Mouse (Mus musculus): ENCODE data around the gene Nup98.
A peak's percentile ranks its signal among the peaks of the same experiment; 100 is the strongest.

- peak; percentile 56 for TF ChIP-seq BHLHE40 (IDR thresholded peaks at IDR 0.05; ENCODE audit: low read depth, low read length)
- peak in 1 of 2 experiments; percentile 58; a peak in 2 of 4 replicates for TF ChIP-seq CTCF (conservative IDR thresholded peaks at IDR 0.05 in 1 of 2, IDR thresholded peaks at IDR 0.05 in 1 of 2; ENCODE audit: low read depth in 2 of 2, low read length in 2 of 2)
- TF ChIP-seq POLR2A (IDR thresholded peaks at IDR 0.05; ENCODE audit: low read depth, low read length), result no peak
- no peak for TF ChIP-seq EP300 (IDR thresholded peaks at IDR 0.05; ENCODE audit: low read length)
Observed at GRCm38 (mm10) chr7:102222336-102222735, 12.4 kb upstream of the Nup98 start.

All from CH12.LX (cell line).